Mouse (Mus musculus) heart, postnatal 36 days (tissue): Measurements from ENCODE around the gene Gm960. TPM values are rescaled to one million over a fixed set of nuclear protein-coding genes. Genes with fewer than 3 reads are reported as not detected.
A peak's percentile ranks its signal among the peaks of the same experiment; 100 is the strongest.

ENCODE experiments used
- DNase-seq, 2 experiments: peaks; one replicate each; pipeline ENCODE4 v3.0.0; 2021 to 2022
- intact Hi-C: fragments of 180-260 bp; cut with DNase I; formaldehyde crosslinking; loops from one replicate; pipeline ENCODE4 v1.15.1; 2025
- total RNA-seq, 2 experiments: library from RNA; stranded (reverse); gene quantifications; 2 replicates each; pipeline ENCODE4 v1.2.3; 2021

The Gm960 gene
- total RNA-seq = not detected

DNA sequence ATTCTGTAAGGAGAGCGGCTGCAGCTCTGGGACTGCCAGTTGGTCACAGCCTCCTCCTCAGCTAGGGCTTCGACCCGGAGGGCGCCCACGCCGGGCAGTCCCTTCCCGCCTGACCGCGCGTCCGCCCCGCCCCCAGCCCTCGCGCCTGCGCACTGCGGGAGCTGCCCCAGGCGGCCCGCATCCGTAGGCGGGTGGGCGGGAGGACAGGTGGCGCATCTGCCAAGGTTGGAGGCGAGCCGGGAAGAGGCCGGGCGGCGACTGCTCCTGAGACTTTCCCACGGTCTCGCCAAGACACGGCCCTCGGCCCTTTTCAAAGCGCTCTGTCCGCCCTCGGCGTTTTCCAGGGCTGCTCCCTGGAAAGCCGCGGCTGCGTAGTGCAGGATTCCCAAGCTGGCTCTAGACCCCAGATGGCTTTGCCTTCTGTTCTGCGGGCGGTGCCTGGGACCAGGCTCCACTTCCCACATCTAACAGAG is at the start of gene Gm960:
TSS of gene Gm960 (minus strand) at position 464 of the 473 bp plus-strand sequence.
- DNase-seq = peak; percentile 57 to 66
- intact Hi-C loops = no loop called here

DNA sequence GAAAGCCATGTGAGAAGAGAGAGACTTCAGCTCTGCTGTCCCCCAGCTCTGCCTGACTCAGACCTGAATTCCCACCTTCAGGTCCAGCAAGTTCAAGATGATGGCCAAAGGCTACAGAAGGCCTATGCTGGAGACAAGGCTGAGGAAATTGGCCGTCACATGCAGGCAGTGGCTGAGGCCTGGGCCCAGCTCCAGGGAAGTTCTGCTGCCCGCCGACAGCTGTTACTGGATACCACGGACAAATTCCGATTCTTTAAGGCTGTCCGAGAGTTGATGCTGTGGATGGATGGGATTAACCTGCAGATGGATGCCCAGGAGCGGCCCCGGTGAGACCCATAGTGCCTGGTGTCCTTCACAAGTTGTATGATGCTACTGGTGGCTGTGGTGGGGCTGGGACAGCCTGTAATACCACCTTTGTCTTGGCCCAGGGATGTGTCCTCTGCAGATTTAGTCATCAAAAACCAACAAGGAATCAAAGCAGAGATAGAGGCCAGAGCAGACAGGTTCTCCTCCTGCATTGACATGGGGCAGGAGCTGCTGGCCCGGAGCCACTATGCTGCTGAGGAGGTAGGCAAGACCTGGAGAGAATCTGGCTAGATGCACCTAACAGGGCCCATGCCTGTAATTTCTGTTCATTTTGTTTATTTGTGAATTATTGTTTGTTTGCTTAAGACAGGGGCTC is 49.3 kb upstream of the Gm960 start:
- no peak for DNase-seq
- intact Hi-C loops = no loop called here

DNA sequence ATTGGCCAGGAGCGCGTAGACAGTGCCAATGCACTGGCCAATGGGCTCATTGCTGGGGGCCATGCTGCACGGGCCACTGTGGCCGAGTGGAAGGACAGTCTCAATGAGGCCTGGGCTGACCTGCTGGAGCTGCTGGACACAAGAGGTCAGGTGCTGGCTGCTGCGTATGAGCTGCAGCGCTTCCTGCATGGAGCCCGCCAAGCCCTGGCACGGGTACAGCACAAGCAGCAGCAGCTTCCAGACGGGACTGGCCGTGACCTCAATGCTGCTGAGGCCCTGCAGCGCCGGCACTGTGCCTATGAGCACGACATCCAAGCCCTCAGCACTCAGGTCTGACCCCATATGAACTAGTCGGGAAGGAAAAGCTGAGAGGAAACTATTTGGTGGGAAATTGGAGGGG is 48.1 kb upstream of the Gm960 start:
- peak; percentile 29 to 53 for DNase-seq
- intact Hi-C loops = no loop called here

DNA sequence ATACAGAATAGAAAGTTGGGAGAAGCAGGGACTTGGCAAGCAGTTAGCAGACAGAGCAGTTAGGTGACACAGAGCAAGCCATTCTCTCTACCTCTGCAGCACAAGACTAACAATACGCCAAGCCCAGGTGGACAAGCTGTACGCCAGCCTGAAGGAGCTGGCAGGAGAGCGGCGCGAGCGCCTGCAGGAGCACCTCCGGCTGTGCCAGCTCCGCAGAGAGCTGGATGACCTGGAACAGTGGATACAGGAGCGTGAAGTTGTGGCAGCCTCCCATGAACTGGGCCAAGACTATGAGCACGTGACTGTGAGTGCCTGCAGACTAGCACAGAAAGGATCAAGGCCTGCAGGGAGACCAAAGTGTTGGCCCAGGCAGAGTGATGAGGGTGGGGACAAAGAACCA is 47.2 kb upstream of the Gm960 start:
- DNase-seq = no peak
- intact Hi-C loops = no loop called here

DNA sequence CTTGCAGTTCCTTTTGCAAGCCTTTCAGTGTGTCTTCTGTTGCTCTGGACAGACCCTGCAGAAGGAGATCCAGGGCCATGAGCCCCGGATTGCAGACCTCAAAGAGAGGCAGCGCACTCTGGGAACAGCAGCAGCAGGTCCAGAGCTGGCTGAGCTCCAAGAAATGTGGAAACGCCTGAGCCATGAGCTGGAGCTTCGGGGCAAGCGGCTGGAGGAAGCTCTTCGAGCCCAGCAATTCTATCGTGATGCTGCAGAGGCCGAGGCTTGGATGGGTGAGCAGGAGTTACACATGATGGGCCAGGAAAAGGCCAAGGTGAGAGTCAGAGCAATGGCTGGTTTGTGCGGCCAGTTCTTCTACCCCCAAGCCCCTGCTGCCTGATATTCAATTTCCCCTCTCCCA is 46.6 kb upstream of the Gm960 start:
- intact Hi-C loops = no loop called here
- DNase-seq = peak; percentile 30 to 40

DNA sequence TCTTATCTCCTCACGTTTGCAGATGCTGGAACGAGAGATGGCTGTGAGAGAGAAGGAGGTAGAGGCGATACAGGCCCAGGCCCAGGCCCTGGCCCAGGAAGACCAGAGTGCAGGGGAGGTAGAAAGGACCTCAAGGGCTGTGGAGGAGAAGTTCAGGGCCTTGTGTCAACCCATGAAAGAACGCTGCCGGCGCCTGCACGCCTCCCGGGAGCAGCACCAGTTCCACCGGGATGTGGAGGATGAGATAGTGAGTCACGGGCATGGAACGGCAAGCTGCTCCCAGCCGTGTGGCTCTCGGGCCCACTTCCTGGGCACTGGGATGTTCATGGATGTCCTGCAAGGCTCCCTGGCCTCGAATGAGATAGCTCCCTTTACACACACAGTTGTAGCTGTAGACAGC is 45.6 kb upstream of the Gm960 start:
- DNase-seq = no peak
- intact Hi-C loops = no loop called here

GRCm38 (mm10) chr19:4743524-4743923 is 45.1 kb upstream of the Gm960 start:
- peak in 1 of 2 experiments; percentile 18 for DNase-seq

GRCm38 (mm10) chr19:4742229-4742628 is 43.8 kb upstream of the Gm960 start:
- intact Hi-C loops = no loop called here
- no peak for DNase-seq

More at GRCm38 (mm10) chr19:4743524-4743923, 45.1 kb upstream of the Gm960 start:
- intact Hi-C loops = loop anchor here (1.0 kb wide), 1 partner anchor 246 kb away; no protein-coding TSS in a partner anchor

GRCm38 (mm10) chr19:4741482-4741881 is 43.0 kb upstream of the Gm960 start:
- DNase-seq = no peak
- intact Hi-C loops = no loop called here

GRCm38 (mm10) chr19:4739762-4740161 is 41.3 kb upstream of the Gm960 start:
- intact Hi-C loops = loop anchor here (1.0 kb wide), 1 partner anchor 110 kb away; no protein-coding TSS in a partner anchor
- no peak for DNase-seq

DNA sequence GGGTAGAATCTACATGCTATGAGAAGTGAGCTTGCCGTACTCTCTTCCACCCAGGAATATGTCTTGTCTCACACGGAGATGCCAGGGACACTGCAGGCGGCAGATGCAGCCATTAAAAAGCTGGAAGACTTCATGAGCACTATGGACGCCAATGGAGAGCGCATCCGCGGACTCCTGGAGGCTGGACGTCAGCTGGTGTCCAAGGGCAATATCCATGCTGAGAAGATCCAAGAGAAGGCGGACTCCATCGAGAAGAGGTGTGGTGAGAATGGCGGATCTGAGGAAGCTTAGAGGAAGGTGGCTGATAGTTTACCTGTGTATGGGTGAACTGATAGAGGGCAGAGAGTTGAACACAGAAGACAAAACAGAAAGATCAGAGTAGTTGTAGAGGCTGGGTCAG is 40.6 kb upstream of the Gm960 start:
- DNase-seq = no peak
- intact Hi-C loops = no loop called here

DNA sequence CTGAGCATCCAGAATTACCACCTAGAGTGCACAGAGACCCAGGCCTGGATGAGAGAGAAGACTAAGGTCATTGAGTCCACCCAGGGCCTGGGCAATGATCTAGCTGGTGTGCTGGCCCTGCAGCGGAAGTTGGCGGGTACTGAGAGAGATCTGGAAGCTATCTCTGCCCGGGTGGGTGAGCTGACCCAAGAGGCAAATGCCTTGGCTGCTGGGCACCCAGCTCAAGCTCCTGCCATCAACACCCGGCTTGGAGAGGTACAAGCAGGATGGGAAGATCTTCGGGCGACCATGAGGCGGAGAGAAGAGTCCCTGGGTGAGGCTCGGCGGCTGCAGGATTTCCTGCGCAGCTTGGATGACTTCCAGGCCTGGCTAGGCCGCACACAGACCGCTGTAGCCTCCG is 39.4 kb upstream of the Gm960 start:
- intact Hi-C loops = no loop called here
- DNase-seq = peak in 1 of 2 experiments; percentile 16

DNA sequence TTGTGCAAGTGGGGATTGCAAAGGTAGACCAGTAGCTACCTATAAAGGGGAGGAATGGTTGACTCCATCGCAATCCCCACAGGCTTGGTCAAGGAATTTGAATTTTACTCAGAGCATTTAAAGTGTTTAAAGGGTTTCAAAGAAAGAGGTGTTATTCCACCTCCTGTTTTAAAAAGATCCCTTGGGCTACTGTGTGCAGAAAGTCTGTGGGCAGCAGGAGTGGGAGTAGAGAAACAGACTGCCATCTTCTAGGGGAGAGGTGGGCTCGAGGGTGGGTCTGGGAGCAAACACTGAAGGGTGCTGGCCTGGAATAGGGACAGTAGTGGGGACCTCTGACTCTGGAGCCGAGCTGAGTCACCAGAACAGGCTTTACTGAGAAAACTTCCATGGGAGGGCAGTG is 34.6 kb upstream of the Gm960 start:
- DNase-seq = no peak
- intact Hi-C loops = no loop called here

DNA sequence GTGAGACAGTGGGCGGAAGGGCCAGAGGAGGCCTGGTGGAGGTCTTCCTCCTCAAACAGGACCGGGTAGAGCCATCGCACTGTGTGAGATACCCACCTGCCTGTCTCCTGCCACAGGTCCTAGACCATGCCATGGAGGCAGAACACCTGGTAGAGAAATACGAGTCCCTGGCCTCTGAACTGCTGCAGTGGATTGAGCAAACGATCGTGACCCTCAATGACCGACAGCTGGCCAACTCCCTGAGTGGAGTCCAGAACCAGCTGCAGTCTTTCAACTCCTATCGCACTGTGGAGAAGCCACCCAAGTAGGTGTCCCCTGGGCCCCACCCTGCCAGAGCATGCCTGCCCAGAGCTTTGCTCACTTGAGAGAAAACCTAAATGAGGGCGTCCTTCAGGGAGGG is 30.7 kb upstream of the Gm960 start:
- no peak for DNase-seq
- intact Hi-C loops = no loop called here

- DNase-seq = no peak
- intact Hi-C loops = no loop called here
These were observed 22.3 kb upstream of the Gm960 start for GRCm38 (mm10) chr19:4720671-4721244.

- intact Hi-C loops = no loop called here
- no peak for DNase-seq
These were observed 21.6 kb upstream of the Gm960 start for GRCm38 (mm10) chr19:4720112-4720511.

GRCm38 (mm10) chr19:4719351-4719764 is 20.9 kb upstream of the Gm960 start:
- intact Hi-C loops = no loop called here
- no peak for DNase-seq

DNA sequence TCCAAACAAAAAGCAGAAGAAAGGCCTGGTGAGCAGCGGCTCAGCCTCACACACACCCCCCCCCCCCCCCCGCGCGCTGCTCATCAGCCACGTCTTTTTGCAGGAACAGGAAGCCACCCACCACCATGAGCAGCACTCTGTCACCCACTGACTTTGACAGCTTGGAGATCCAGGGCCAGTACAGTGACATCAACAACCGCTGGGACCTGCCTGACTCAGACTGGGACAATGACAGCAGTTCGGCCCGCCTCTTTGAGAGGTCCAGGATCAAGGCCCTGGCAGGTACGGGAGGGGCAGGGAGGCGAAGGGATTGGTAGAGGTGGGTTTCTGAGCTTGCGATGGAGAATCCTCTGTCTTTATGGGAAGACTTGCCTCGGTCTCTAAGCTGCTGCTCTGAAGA is 20.2 kb upstream of the Gm960 start:
- no peak for DNase-seq
- intact Hi-C loops = no loop called here

GRCm38 (mm10) chr19:4717281-4717680 is 18.8 kb upstream of the Gm960 start:
- intact Hi-C loops = no loop called here
- DNase-seq = no peak

DNA sequence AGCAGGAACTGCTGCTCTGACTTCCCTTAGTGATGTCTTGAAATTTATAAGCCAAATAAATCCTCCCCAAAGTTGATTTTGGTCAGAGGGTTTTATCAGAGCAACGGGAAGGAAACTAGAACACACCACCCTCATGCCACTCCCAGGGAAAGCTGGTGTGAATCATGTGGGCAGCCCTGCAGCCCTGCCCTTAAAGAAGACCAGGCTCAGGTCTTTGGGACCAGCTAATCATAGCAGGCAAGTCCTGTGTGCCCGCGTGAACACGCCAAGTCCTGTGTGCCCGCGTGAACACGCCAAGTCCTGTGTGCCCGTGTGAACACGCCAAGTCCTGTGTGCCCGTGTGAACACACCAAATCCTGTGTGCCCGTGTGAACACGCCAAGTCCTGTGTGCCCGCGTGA is 18.3 kb upstream of the Gm960 start:
- DNase-seq = no peak
- intact Hi-C loops = no loop called here

- no peak for DNase-seq
- intact Hi-C loops = no loop called here
These were observed 15.4 kb upstream of the Gm960 start for GRCm38 (mm10) chr19:4713886-4714285.

DNA sequence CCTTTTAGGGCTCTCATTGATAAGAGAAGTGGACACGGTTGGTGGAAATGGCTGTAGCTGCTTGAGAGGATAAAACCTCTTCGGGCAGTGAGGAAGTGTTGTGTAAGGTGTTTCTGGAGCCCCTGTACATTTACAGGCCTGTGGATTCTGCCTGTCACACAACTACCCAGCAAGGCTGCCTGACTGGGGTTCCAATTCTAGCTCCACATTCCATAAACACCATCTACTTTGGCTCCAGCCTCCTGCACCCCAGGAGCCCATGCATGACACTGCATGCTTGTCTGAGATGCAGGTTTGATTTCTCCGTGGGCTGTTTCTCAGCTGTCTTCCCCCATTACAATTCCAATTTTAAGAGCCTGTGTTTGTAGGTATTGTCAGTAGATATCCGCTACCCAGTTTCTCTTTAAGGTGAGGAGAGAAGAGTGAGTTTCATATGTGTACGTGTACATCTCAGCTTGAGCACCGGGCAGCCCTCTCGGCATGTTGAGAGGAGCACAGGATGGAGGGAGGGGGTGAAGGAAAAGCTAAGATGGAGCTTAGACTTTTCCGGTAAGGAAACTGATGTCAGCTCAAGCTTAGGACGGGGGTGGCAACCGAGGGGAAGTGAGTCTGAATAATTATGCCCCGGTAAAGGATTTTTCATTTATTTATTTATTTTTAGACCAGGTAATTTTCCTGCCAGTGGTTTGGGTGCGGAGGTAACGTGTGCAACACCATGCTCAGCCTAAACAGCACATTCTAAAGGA is 14.5 kb upstream of the Gm960 start:
- DNase-seq = no peak
- intact Hi-C loops = no loop called here
